Mouse (Mus musculus) 3T3-L1 (cell line): ENCODE measurements around the gene Rbm6.
A peak's percentile ranks its signal among the peaks of the same experiment; 100 is the strongest.

Source experiments
- DNase-seq: peaks from one replicate; pipeline ENCODE4 v3.0.0-alpha.2; 2015; ENCODE audit warnings: low read depth, low spot score

The Rbm6 gene

GRCm38 (mm10) chr9:107880411-107880810 lies 7.4 kb upstream of the Rbm6 start:
- DNase-seq: no peak

GRCm38 (mm10) chr9:107872350-107873098 lies 513 bp downstream of the Rbm6 start:
- DNase-seq: peak; percentile 87

GRCm38 (mm10) chr9:107866081-107866480 lies 7.0 kb downstream of the Rbm6 start:
- DNase-seq: no peak

GRCm38 (mm10) chr9:107864493-107864892 lies 8.5 kb downstream of the Rbm6 start:
- no peak for DNase-seq

GRCm38 (mm10) chr9:107858343-107858742 lies 14.7 kb downstream of the Rbm6 start:
- no peak for DNase-seq

GRCm38 (mm10) chr9:107848922-107849321 lies 24.1 kb downstream of the Rbm6 start:
- DNase-seq: no peak

GRCm38 (mm10) chr9:107842709-107843108 lies 30.3 kb downstream of the Rbm6 start:
- DNase-seq: no peak

GRCm38 (mm10) chr9:107838869-107839268 lies 34.2 kb downstream of the Rbm6 start:
- DNase-seq: no peak

GRCm38 (mm10) chr9:107833826-107834225 lies 39.2 kb downstream of the Rbm6 start:
- peak; percentile 91 for DNase-seq

- peak; percentile 64 for DNase-seq
These were observed 41.3 kb downstream of the Rbm6 start for GRCm38 (mm10) chr9:107831765-107832164.

GRCm38 (mm10) chr9:107812132-107812531 lies 60.9 kb downstream of the Rbm6 start:
- no peak for DNase-seq

GRCm38 (mm10) chr9:107810985-107811384 lies 62.1 kb downstream of the Rbm6 start:
- DNase-seq: no peak

- no peak for DNase-seq
These were observed 81.3 kb downstream of the Rbm6 start for GRCm38 (mm10) chr9:107791714-107792113.

- no peak for DNase-seq
These were observed 90.4 kb downstream of the Rbm6 start for GRCm38 (mm10) chr9:107782536-107783203.

GRCm38 (mm10) chr9:107776809-107777208 lies 96.2 kb downstream of the Rbm6 start:
- DNase-seq: no peak

- DNase-seq: no peak
These were observed 98.6 kb downstream of the Rbm6 start for GRCm38 (mm10) chr9:107774411-107774810.

GRCm38 (mm10) chr9:107771782-107772181 lies 101.3 kb downstream of the Rbm6 start:
- DNase-seq: no peak

GRCm38 (mm10) chr9:107770374-107771290 lies 102.4 kb downstream of the Rbm6 start, which contains the start of gene Rbm5:
Gene Rbm5 (minus strand): TSS chr9:107770996.
- peak; percentile 93 for DNase-seq

GRCm38 (mm10) chr9:107770037-107770373 lies 103.0 kb downstream of the Rbm6 start:
- peak; percentile 19 for DNase-seq

- peak; percentile 44 for DNase-seq
These were observed 103.5 kb downstream of the Rbm6 start for GRCm38 (mm10) chr9:107769445-107770000.

GRCm38 (mm10) chr9:107768851-107769250 lies 104.2 kb downstream of the Rbm6 start:
- peak; percentile 6 for DNase-seq

- DNase-seq: no peak
These were observed 113.4 kb downstream of the Rbm6 start for GRCm38 (mm10) chr9:107759593-107759992.
